Mouse (Mus musculus) MEL (cell line): ENCODE measurements around the gene 1700016K19Rik.

Source experiments
- CHD2 ChIP-seq: IDR thresholded peaks from 2 replicates; pipeline ENCODE4 v1.6.1; 2011; ENCODE audit warnings: low read length, improper control_type of control experiment
- CTCF ChIP-seq, 3 experiments: IDR thresholded peaks in 2 of 3; conservative IDR thresholded peaks in 1 of 3; 2 replicates each; pipeline ENCODE4 v1.5.1; 2011 to 2012; ENCODE audit warnings: low read length in 3 of 3, low read depth in 2 of 3, mild to moderate bottlenecking in 2 of 3, improper control_type of control experiment in 1 of 3, inconsistent platforms in 1 of 3, mixed read lengths in 1 of 3, moderate library complexity in 1 of 3; ENCODE audit not compliant: control insufficient read depth in 1 of 3, insufficient read depth in 1 of 3, poor library complexity in 1 of 3, severe bottlenecking in 1 of 3
- ETS1 ChIP-seq: IDR thresholded peaks from 2 replicates; pipeline ENCODE4 v1.6.1; 2012; ENCODE audit warnings: low read depth, mild to moderate bottlenecking, inconsistent platforms, low read length, improper control_type of control experiment, moderate library complexity
- GABPA ChIP-seq: IDR thresholded peaks from 2 replicates; pipeline ENCODE4 v1.6.1; 2012; ENCODE audit warnings: low read depth, mild to moderate bottlenecking, inconsistent platforms, low read length, improper control_type of control experiment, moderate library complexity
- KAT2A ChIP-seq: conservative IDR thresholded peaks from 2 replicates; pipeline ENCODE4 v1.6.1; 2012; ENCODE audit warnings: low read depth, low read length, improper control_type of control experiment, inconsistent platforms
- MXI1 ChIP-seq: IDR thresholded peaks from 2 replicates; pipeline ENCODE4 v1.6.1; 2011; ENCODE audit warnings: mild to moderate bottlenecking, low read depth, low read length, improper control_type of control experiment
- POLR2A ChIP-seq, 2 experiments: IDR thresholded peaks; 2 replicates each; pipeline ENCODE4 v1.6.1; 2011 to 2012; ENCODE audit warnings: low read length in 2 of 2, mild to moderate bottlenecking in 2 of 2, control low read depth in 1 of 2, improper control_type of control experiment in 1 of 2, low read depth in 1 of 2, moderate library complexity in 1 of 2; ENCODE audit not compliant: control insufficient read depth in 1 of 2, insufficient read depth in 1 of 2, poor library complexity in 1 of 2
- SMC3 ChIP-seq: IDR thresholded peaks from 2 replicates; pipeline ENCODE4 v1.6.1; 2011; ENCODE audit warnings: low read depth, low read length, improper control_type of control experiment
- TCF12 ChIP-seq: IDR thresholded peaks from 2 replicates; pipeline ENCODE4 v1.6.1; 2014; ENCODE audit warnings: low read depth, mild to moderate bottlenecking, inconsistent platforms, low read length, improper control_type of control experiment, moderate library complexity
- USF1 ChIP-seq: IDR thresholded peaks from 2 replicates; pipeline ENCODE4 v1.6.1; 2014; ENCODE audit warnings: low read depth, mild to moderate bottlenecking, inconsistent platforms, low read length, improper control_type of control experiment, moderate library complexity
- USF2 ChIP-seq, 2 experiments: IDR thresholded peaks; 2 replicates each; pipeline ENCODE4 v1.6.1; 2011 to 2012; ENCODE audit warnings: improper control_type of control experiment in 2 of 2, low read length in 2 of 2, borderline replicate concordance in 1 of 2, inconsistent platforms in 1 of 2, low read depth in 1 of 2, mild to moderate bottlenecking in 1 of 2; ENCODE audit not compliant: insufficient read depth in 1 of 2

DNA sequence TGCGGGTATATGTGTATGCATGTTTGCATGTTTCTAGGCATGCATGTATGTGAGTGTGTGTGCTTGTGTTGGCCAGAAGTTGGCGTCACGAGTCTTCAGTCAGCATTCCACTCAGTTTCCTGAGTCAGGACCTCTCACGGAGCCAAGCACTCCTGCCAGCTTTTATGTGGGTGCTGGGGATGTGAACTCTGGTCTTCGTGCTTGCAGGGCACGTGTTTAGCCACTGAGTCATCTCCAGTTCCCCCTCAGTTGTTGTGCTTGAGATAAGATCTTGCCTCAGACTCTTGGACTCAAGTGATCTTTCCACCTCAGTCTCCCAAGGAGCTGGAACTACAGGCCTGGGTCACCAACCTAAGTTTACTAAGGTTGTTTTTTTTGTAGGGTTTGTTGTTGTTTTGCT lies 9.4 kb downstream of the 1700016K19Rik start:
- TF ChIP-seq KAT2A: no peak
- TF ChIP-seq SMC3: no peak
- no peak for TF ChIP-seq USF2 (IDR thresholded peaks at IDR 0.05; ENCODE audit: borderline replicate concordance in 1 of 2, insufficient read depth in 1 of 2, low read depth in 1 of 2, low read length in 2 of 2)
- TF ChIP-seq TCF12: no peak
- no peak for TF ChIP-seq CTCF (IDR thresholded peaks at IDR 0.05 in 2 of 3, conservative IDR thresholded peaks at IDR 0.05 in 1 of 3; ENCODE audit: control insufficient read depth in 1 of 3, insufficient read depth in 1 of 3, low read depth in 2 of 3, low read length in 3 of 3, poor library complexity in 1 of 3, severe bottlenecking in 1 of 3)
- no peak for TF ChIP-seq MXI1
- no peak for TF ChIP-seq ETS1
- TF ChIP-seq GABPA: no peak
- TF ChIP-seq CHD2: no peak
- TF ChIP-seq USF1: no peak
- no peak for TF ChIP-seq POLR2A (IDR thresholded peaks at IDR 0.05; ENCODE audit: control insufficient read depth in 1 of 2, insufficient read depth in 1 of 2, low read depth in 1 of 2, low read length in 2 of 2, poor library complexity in 1 of 2)
